Mouse (Mus musculus) midbrain, embryonic 12.5 days (tissue): ENCODE measurements at regions not wholly inside any gene's neighbourhood (a gene's known extent, or its start where the extent isn't known, plus 50 kb on each side); places are given as distances from the start of the nearest gene placed in this dataset.

Source experiments
- ATAC-seq: fragments of 200-750 bp; cut with Nextera tagmentation; 2 replicates; pipeline ENCODE4 v1.8.0; 2017; ENCODE audit warnings: low read depth, moderate TSS enrichment, moderate library complexity; ENCODE audit not compliant: low FRiP score
- H3K27ac ChIP-seq: fragments of 300-500 bp; sonication (generic); replicated peaks from 2 replicates; pipeline ENCODE4 v1.5.1; 2016; ENCODE audit warnings: mild to moderate bottlenecking
- H3K27me3 ChIP-seq: fragments of 300-500 bp; sonication (generic); 2 replicates; pipeline ENCODE4 v1.6.1; 2016; ENCODE audit warnings: mild to moderate bottlenecking
- H3K36me3 ChIP-seq: fragments of 300-500 bp; sonication (generic); 2 replicates; pipeline ENCODE4 v1.6.1; 2016
- H3K4me1 ChIP-seq: fragments of 300-500 bp; sonication (generic); 2 replicates; pipeline ENCODE4 v1.6.1; 2016
- H3K4me2 ChIP-seq: fragments of 300-500 bp; sonication (generic); replicated peaks from 2 replicates; pipeline ENCODE4 v1.6.1; 2016; ENCODE audit warnings: mild to moderate bottlenecking, moderate library complexity
- H3K4me3 ChIP-seq: fragments of 300-500 bp; sonication (generic); 2 replicates; pipeline ENCODE4 v1.5.1; 2016; ENCODE audit warnings: mild to moderate bottlenecking
- H3K9ac ChIP-seq: fragments of 300-500 bp; sonication (generic); replicated peaks from 2 replicates; pipeline ENCODE4 v1.6.1; 2016; ENCODE audit warnings: mild to moderate bottlenecking, moderate library complexity
- H3K9me3 ChIP-seq: fragments of 300-500 bp; sonication (generic); 2 replicates; pipeline ENCODE4 v1.6.1; 2016; ENCODE audit warnings: mild to moderate bottlenecking
- WGBS: fragments of 180-500 bp; shearing (Covaris S2); methylation state at CpG from one replicate; pipeline ENCODE4 v1.1.7; 2016; 5-methylcytosine and 5-hydroxymethylcytosine counted together

GRCm38 (mm10) chr13:99753526-99753925 lies 147.4 kb downstream of the Cartpt start:
- Histone ChIP-seq H3K27ac (no peak overlapping the region), H3K4me3 (no peak overlapping the region), H3K9me3 (no peaks in the 10 kb centered on the region), H3K4me2 (no peak overlapping the region), H3K36me3 (no peaks in the 10 kb centered on the region), H3K27me3 (no peaks in the 10 kb centered on the region), H3K9ac (no peak overlapping the region), H3K4me1 (peaks cover 3% of the 10 kb centered on the region; the same call in 1 of the 2 replicates)
- 86% methylated on average over 3 of the region's 3 CpGs for WGBS
- ATAC-seq, result no peak

- ATAC-seq, result no peak
- 91% methylated on average over 8 of the region's 8 CpGs for WGBS
- no peaks in the 10 kb centered on the region for H3K27me3 ChIP-seq
Measured at GRCm38 (mm10) chr13:99750729-99751128, 150.2 kb downstream of the Cartpt start.

GRCm38 (mm10) chr13:99749342-99749741 lies 151.5 kb downstream of the Cartpt start:
- Histone ChIP-seq H3K27ac (no peak overlapping the region), H3K4me1 (peaks cover 13% of the 10 kb centered on the region), H3K4me3 (no peak overlapping the region), H3K9ac (no peak overlapping the region), H3K9me3 (no peaks in the 10 kb centered on the region), H3K27me3 (no peaks in the 10 kb centered on the region), H3K36me3 (no peaks in the 10 kb centered on the region), H3K4me2 (no peak overlapping the region)
- no peak for ATAC-seq
- WGBS, result 88% methylated on average over 6 of the region's 6 CpGs

More at GRCm38 (mm10) chr13:99750729-99751128, 150.2 kb downstream of the Cartpt start:
- H3K4me1 ChIP-seq, result peaks cover 3% of the 10 kb centered on the region; the same call in 1 of the 2 replicates
- no peak overlapping the region for H3K9ac ChIP-seq
- H3K9me3 ChIP-seq, result no peaks in the 10 kb centered on the region
- H3K27ac ChIP-seq, result no peak overlapping the region
- H3K4me2 ChIP-seq, result no peak overlapping the region
- no peaks in the 10 kb centered on the region for H3K36me3 ChIP-seq
- H3K4me3 ChIP-seq, result no peak overlapping the region

GRCm38 (mm10) chr13:99748128-99748527 lies 152.8 kb downstream of the Cartpt start:
- no peak for ATAC-seq
- 89% methylated on average over 9 of the region's 9 CpGs for WGBS

GRCm38 (mm10) chr13:99745526-99745925 lies 155.4 kb downstream of the Cartpt start:
- 84% methylated on average over 6 of the region's 6 CpGs for WGBS
- Histone ChIP-seq H3K36me3 (no peaks in the 10 kb centered on the region), H3K4me3 (no peak overlapping the region), H3K9ac (no peak overlapping the region), H3K27me3 (no peaks in the 10 kb centered on the region), H3K4me2 (no peak overlapping the region), H3K4me1 (peaks cover 22% of the 10 kb centered on the region), H3K9me3 (no peaks in the 10 kb centered on the region), H3K27ac (no peak overlapping the region)
- ATAC-seq, result no peak

More at GRCm38 (mm10) chr13:99748128-99748527, 152.8 kb downstream of the Cartpt start:
- no peaks in the 10 kb centered on the region for H3K27me3 ChIP-seq
- no peak overlapping the region for H3K9ac ChIP-seq
- H3K9me3 ChIP-seq, result no peaks in the 10 kb centered on the region
- H3K4me3 ChIP-seq, result no peak overlapping the region
- H3K27ac ChIP-seq, result no peak overlapping the region
- H3K4me2 ChIP-seq, result no peak overlapping the region
- H3K4me1 ChIP-seq, result peaks cover 20% of the 10 kb centered on the region
- H3K36me3 ChIP-seq, result no peaks in the 10 kb centered on the region

- no peak overlapping the region for H3K27ac ChIP-seq
- no peak for ATAC-seq
- WGBS, result 86% methylated on average over 7 of the region's 7 CpGs
Measured at GRCm38 (mm10) chr13:99744790-99745120, 156.1 kb downstream of the Cartpt start.

GRCm38 (mm10) chr13:99743952-99744789 lies 156.7 kb downstream of the Cartpt start:
- Histone ChIP-seq H3K27ac (0 out of 2 replicates have a peak overlapping the region, but pooled peaks have one; percentile 42), H3K9me3 (no peaks in the 10 kb centered on the region), H3K27me3 (no peaks in the 10 kb centered on the region), H3K4me1 (peaks cover 22% of the 10 kb centered on the region), H3K36me3 (no peaks in the 10 kb centered on the region), H3K4me3 (no peak overlapping the region), H3K9ac (no peak overlapping the region), H3K4me2 (no peak overlapping the region)
- ATAC-seq, result no peak
- 43% methylated on average over 8 of the region's 8 CpGs for WGBS

More at GRCm38 (mm10) chr13:99744790-99745120, 156.1 kb downstream of the Cartpt start:
- Histone ChIP-seq H3K27me3 (no peaks in the 10 kb centered on the region), H3K9ac (no peak overlapping the region), H3K4me2 (no peak overlapping the region), H3K36me3 (no peaks in the 10 kb centered on the region), H3K9me3 (no peaks in the 10 kb centered on the region), H3K4me1 (peaks cover 22% of the 10 kb centered on the region), H3K4me3 (no peak overlapping the region)

- Histone ChIP-seq H3K9me3 (no peaks in the 10 kb centered on the region), H3K36me3 (no peaks in the 10 kb centered on the region), H3K4me1 (peaks cover 22% of the 10 kb centered on the region), H3K9ac (no peak overlapping the region), H3K27ac (no peak overlapping the region), H3K4me3 (no peak overlapping the region), H3K4me2 (no peak overlapping the region), H3K27me3 (no peaks in the 10 kb centered on the region)
- WGBS, result 50% methylated on average over 2 of the region's 2 CpGs
- ATAC-seq, result no peak
Measured at GRCm38 (mm10) chr13:99742507-99742906, 158.4 kb downstream of the Cartpt start.

- H3K27me3 ChIP-seq, result no peaks in the 10 kb centered on the region
- H3K9ac ChIP-seq, result no peak overlapping the region
- H3K27ac ChIP-seq, result no peak overlapping the region
- H3K36me3 ChIP-seq, result no peaks in the 10 kb centered on the region
- ATAC-seq, result no peak
- peaks cover 22% of the 10 kb centered on the region for H3K4me1 ChIP-seq
- no peak overlapping the region for H3K4me2 ChIP-seq
- 71% methylated on average over 2 of the region's 2 CpGs for WGBS
- H3K4me3 ChIP-seq, result no peak overlapping the region
- no peaks in the 10 kb centered on the region for H3K9me3 ChIP-seq
Measured at GRCm38 (mm10) chr13:99741981-99742380, 158.9 kb downstream of the Cartpt start.

GRCm38 (mm10) chr13:99739420-99739819 lies 161.5 kb downstream of the Cartpt start:
- no peak overlapping the region for H3K9ac ChIP-seq
- ATAC-seq, result no peak
- H3K4me3 ChIP-seq, result no peak overlapping the region
- no peaks in the 10 kb centered on the region for H3K9me3 ChIP-seq
- no peaks in the 10 kb centered on the region for H3K36me3 ChIP-seq
- peaks cover 11% of the 10 kb centered on the region for H3K4me1 ChIP-seq
- no peak overlapping the region for H3K27ac ChIP-seq
- WGBS, result 63% methylated on average over 1 of the region's 1 CpGs
- H3K4me2 ChIP-seq, result no peak overlapping the region
- no peaks in the 10 kb centered on the region for H3K27me3 ChIP-seq

- Histone ChIP-seq H3K9me3 (no peaks in the 10 kb centered on the region), H3K4me2 (no peak overlapping the region), H3K36me3 (no peaks in the 10 kb centered on the region), H3K9ac (no peak overlapping the region), H3K4me3 (no peak overlapping the region), H3K27me3 (no peaks in the 10 kb centered on the region), H3K27ac (no peak overlapping the region), H3K4me1 (no peaks in the 10 kb centered on the region)
- no peak for ATAC-seq
- WGBS, result 52% methylated on average over 3 of the region's 3 CpGs
Measured at GRCm38 (mm10) chr13:99737271-99737670, 163.6 kb downstream of the Cartpt start.

- Histone ChIP-seq H3K27ac (no peak overlapping the region), H3K27me3 (no peaks in the 10 kb centered on the region), H3K4me2 (no peak overlapping the region), H3K36me3 (no peaks in the 10 kb centered on the region), H3K9ac (no peak overlapping the region), H3K9me3 (no peaks in the 10 kb centered on the region), H3K4me3 (no peak overlapping the region), H3K4me1 (peaks cover 6% of the 10 kb centered on the region)
- ATAC-seq, result no peak
- 69% methylated on average over 5 of the region's 5 CpGs for WGBS
Measured at GRCm38 (mm10) chr13:99729145-99729544, 171.7 kb downstream of the Cartpt start.
